Mouse (Mus musculus) gastrocnemius, postnatal 36 days (tissue): ENCODE measurements around the gene Tmem240. TPM values are rescaled to one million over a fixed set of nuclear protein-coding genes. Genes with fewer than 3 reads are reported as not detected.

Experiments used
- DNase-seq, 2 experiments: peaks; one replicate each; pipeline ENCODE4 v3.0.0; 2022
- intact Hi-C: fragments of 180-260 bp; cut with DNase I; formaldehyde crosslinking; loops from one replicate; pipeline ENCODE4 v1.15.1; 2025
- microRNA-seq, 2 experiments: library from miRNA; unstranded; fragments of <30 nt; microRNA quantifications; one replicate each; pipeline ENCODE4 v1.2.0; 2021
- total RNA-seq, 2 experiments: library from RNA; stranded (reverse); gene quantifications; 2 replicates each; pipeline ENCODE4 v1.2.3; 2021

Tmem240 gene
- total RNA-seq, 2 experiments from 2014 or later = 0.28 to 0.39 TPM

- intact Hi-C loops = no loop called here
Measured at GRCm38 (mm10) chr4:155790021-155790489, 55.5 kb downstream of the Tmem240 start, which contains the start of gene Ankrd65. Gene Ankrd65 (plus strand): TSS chr4:155790439.

More at GRCm38 (mm10) chr4:155790021-155790489, 55.5 kb downstream of the Tmem240 start, which contains the start of gene Ankrd65:
- no peak for DNase-seq

Small RNA genes lying within 50 kb of the gene (microRNA-seq; reads per million reads assigned to microRNA genes)
- gene Gm27743 = 0 reads per million in 2 experiments

Other genes starting within 250 kb of the Tmem240 start
- 10 to 100 TPM; 55.4 to 63.3 TPM for gene Gnb1, start 243.4 kb upstream of the Tmem240 start, total RNA-seq
- gene Nadk, start 172.4 kb upstream of the Tmem240 start, total RNA-seq = 10 to 100 TPM; 16.6 to 16.9 TPM
- 1 to 10 TPM; 2.9 to 3.8 TPM for gene Slc35e2, start 133.4 kb upstream of the Tmem240 start, total RNA-seq
- 10 to 100 TPM; 20.6 to 28.1 TPM for gene Cdk11b, start 109.9 kb upstream of the Tmem240 start, total RNA-seq
- not detected for gene Gm10563, start 89.4 kb upstream of the Tmem240 start, total RNA-seq
- gene Mmp23, start 81.4 kb upstream of the Tmem240 start, total RNA-seq = 1 to 10 TPM; 2.2 to 3.5 TPM
- gene Mib2, start 65.6 kb upstream of the Tmem240 start, total RNA-seq = 10 to 100 TPM; 13.8 to 15.2 TPM
- gene Fndc10, start 40.5 kb upstream of the Tmem240 start, total RNA-seq = 1 to 10 TPM; 1.2 to 1.3 TPM
- gene Ssu72, start 30.0 kb upstream of the Tmem240 start, total RNA-seq = 10 to 100 TPM; 32.3 to 34.8 TPM
- gene Atad3a, start 26.3 kb downstream of the Tmem240 start, total RNA-seq = 10 to 100 TPM; 23.7 to 26.6 TPM
- 1 to 10 TPM; 4.6 to 4.7 TPM for gene Vwa1, start 39.9 kb downstream of the Tmem240 start, total RNA-seq
- gene Tmem88b, start 51.1 kb downstream of the Tmem240 start, total RNA-seq = under 1 TPM; 0.67 to 0.87 TPM
- not detected for gene Ankrd65, start 55.6 kb downstream of the Tmem240 start, total RNA-seq
- 10 to 100 TPM; 38.3 to 49.1 TPM for gene Mrpl20, start 68.1 kb downstream of the Tmem240 start, total RNA-seq
- gene Ccnl2, start 77.7 kb downstream of the Tmem240 start, total RNA-seq = 10 to 100 TPM; 19.7 to 23.7 TPM
- gene Aurkaip1, start 96.5 kb downstream of the Tmem240 start, total RNA-seq = 10 to 100 TPM; 67.3 to 73.1 TPM
- gene Mxra8, start 104.9 kb downstream of the Tmem240 start, total RNA-seq = 10 to 100 TPM; 29.9 to 32.7 TPM
- gene Dvl1, start 112.6 kb downstream of the Tmem240 start, total RNA-seq = 100 to 1,000 TPM; 104 to 110 TPM
- under 1 TPM in 1 of 2 experiments, not detected in 1; 0.07 TPM for gene Tas1r3, start 128.6 kb downstream of the Tmem240 start, total RNA-seq
- 10 to 100 TPM; 14.5 to 16.0 TPM for gene Cptp, start 134.6 kb downstream of the Tmem240 start, total RNA-seq
- 10 to 100 TPM; 11.9 to 15.4 TPM for gene Ints11, start 134.7 kb downstream of the Tmem240 start, total RNA-seq
- gene Pusl1, start 157.0 kb downstream of the Tmem240 start, total RNA-seq = 10 to 100 TPM; 11.4 to 12.8 TPM
- 1 to 10 TPM; 7.4 to 7.8 TPM for gene Acap3, start 157.0 kb downstream of the Tmem240 start, total RNA-seq
- 10 to 100 TPM; 53.3 to 61.5 TPM for gene Ube2j2, start 209.0 kb downstream of the Tmem240 start, total RNA-seq
- 10 to 100 TPM; 13.1 to 21.3 TPM for gene C1qtnf12, start 227.5 kb downstream of the Tmem240 start, total RNA-seq